Comparison of ENCODE assay signal across 13 mouse cellular contexts in the genomic region with DNA sequence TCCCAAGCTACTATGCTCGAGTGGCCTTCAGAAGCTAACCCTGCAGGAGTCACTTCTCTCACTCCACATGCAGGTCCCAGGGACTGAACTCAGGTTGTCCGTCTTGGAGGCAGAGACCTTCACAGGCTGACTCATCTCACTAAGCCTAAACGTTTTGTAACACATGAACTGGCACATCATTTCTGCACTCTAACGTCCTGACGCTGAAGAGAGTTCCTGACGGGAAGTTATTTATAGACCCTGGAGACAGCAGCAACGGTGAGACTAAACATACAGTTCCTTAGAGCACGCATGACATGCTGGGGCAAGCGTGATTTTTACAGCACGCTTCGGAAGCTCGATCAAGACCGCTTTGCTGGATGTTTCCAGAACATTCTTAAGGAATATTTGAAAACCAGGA. TPM values are rescaled to one million over a fixed set of nuclear protein-coding genes. Genes with fewer than 3 reads are reported as not detected.
A peak's percentile ranks its signal among the peaks of the same experiment; 100 is the strongest.
DNase-seq lines count a peak whose midpoint lies in the region; ATAC-seq and TF ChIP-seq lines count a peak whose summit lies in the region.
"Had no signal": no experiment of that assay in that cellular context is flagged by ENCODE, and none has a peak within 500 bp of the region (broad histone marks: within the 10 kb centered on the region; RNA-seq: fewer than 3 reads in every experiment).

No protein-coding gene starts in this region.

- peaks cover 9% of the 10 kb centered on the region for H3K36me3 ChIP-seq in forebrain, postnatal 0 days (ENCODE audit: insufficient read depth)
- H3K36me3 ChIP-seq in forebrain, embryonic 11.5 days (ENCODE audit: control insufficient read depth, insufficient read depth, low read length), result no peaks in the 10 kb centered on the region
- no peaks in the 10 kb centered on the region for H3K36me3 ChIP-seq in hindbrain, embryonic 15.5 days
- no peaks in the 10 kb centered on the region for H3K36me3 ChIP-seq in hindbrain, embryonic 13.5 days
- 0 out of 2 replicates have a peak, but pooled peaks cover 2% of the 10 kb centered on the region for H3K36me3 ChIP-seq in midbrain, postnatal 0 days (ENCODE audit: insufficient read depth, low read length)
- no peaks in the 10 kb centered on the region for H3K36me3 ChIP-seq in midbrain, embryonic 13.5 days
- H3K36me3 ChIP-seq: embryonic facial prominence, embryonic 12.5 days; heart, embryonic 10.5 days had no signal

- H3K4me1 ChIP-seq in forebrain, postnatal 0 days (ENCODE audit: insufficient read depth), result no peaks in the 10 kb centered on the region
- no peaks in the 10 kb centered on the region for H3K4me1 ChIP-seq in forebrain, embryonic 11.5 days (replicated peaks; ENCODE audit: control insufficient read depth, insufficient read depth, low read length)
- no peaks in the 10 kb centered on the region for H3K4me1 ChIP-seq in hindbrain, embryonic 15.5 days (replicated peaks)
- H3K4me1 ChIP-seq in hindbrain, embryonic 13.5 days (replicated peaks), result no peaks in the 10 kb centered on the region
- H3K4me1 ChIP-seq in midbrain, postnatal 0 days (ENCODE audit: insufficient read depth, low read length), result no peaks in the 10 kb centered on the region
- H3K4me1 ChIP-seq in midbrain, embryonic 13.5 days (replicated peaks), result 0 out of 2 replicates have a peak, but pooled peaks cover 4% of the 10 kb centered on the region
- H3K4me1 ChIP-seq: embryonic facial prominence, embryonic 12.5 days had no signal

- H3K27ac ChIP-seq in forebrain, postnatal 0 days (ENCODE audit: low read depth, low read length), result peak overlapping the region; percentile 55
- no peak overlapping the region for H3K27ac ChIP-seq in forebrain, embryonic 11.5 days (ENCODE audit: low read depth, low read length)
- no peak overlapping the region for H3K27ac ChIP-seq in hindbrain, embryonic 15.5 days (replicated peaks)
- H3K27ac ChIP-seq in hindbrain, embryonic 13.5 days, result no peak overlapping the region
- no peak overlapping the region for H3K27ac ChIP-seq in midbrain, postnatal 0 days (ENCODE audit: low read depth, low read length)
- no peak overlapping the region for H3K27ac ChIP-seq in midbrain, embryonic 13.5 days
- H3K27ac ChIP-seq: embryonic facial prominence, embryonic 12.5 days; heart, embryonic 10.5 days; midbrain, embryonic 15.5 days had no signal

- no peaks in the 10 kb centered on the region for H3K27me3 ChIP-seq in forebrain, postnatal 0 days (ENCODE audit: insufficient read depth, low read length)
- no peaks in the 10 kb centered on the region; the same call in 1 of the 2 replicates for H3K27me3 ChIP-seq in forebrain, embryonic 11.5 days (ENCODE audit: control insufficient read depth, insufficient read depth, low read length)
- H3K27me3 ChIP-seq in hindbrain, embryonic 15.5 days, result no peaks in the 10 kb centered on the region
- 0 out of 2 replicates have a peak, but pooled peaks cover 4% of the 10 kb centered on the region for H3K27me3 ChIP-seq in hindbrain, embryonic 13.5 days
- no peaks in the 10 kb centered on the region for H3K27me3 ChIP-seq in midbrain, postnatal 0 days (ENCODE audit: insufficient read depth, low read length)
- peaks cover 5% of the 10 kb centered on the region for H3K27me3 ChIP-seq in midbrain, embryonic 13.5 days
- H3K27me3 ChIP-seq: midbrain, embryonic 15.5 days had no signal

- peak overlapping the region; percentile 28 for H3K4me3 ChIP-seq in forebrain, postnatal 0 days (ENCODE audit: low read depth, low read length)
- H3K4me3 ChIP-seq in forebrain, embryonic 11.5 days (ENCODE audit: low read depth, low read length), result no peak overlapping the region
- no peak overlapping the region for H3K4me3 ChIP-seq in hindbrain, embryonic 15.5 days
- no peak overlapping the region for H3K4me3 ChIP-seq in hindbrain, embryonic 13.5 days
- H3K4me3 ChIP-seq in midbrain, postnatal 0 days (ENCODE audit: low read depth, low read length), result no peak overlapping the region
- H3K4me3 ChIP-seq in midbrain, embryonic 13.5 days (replicated peaks), result no peak overlapping the region
- H3K4me3 ChIP-seq: embryonic facial prominence, embryonic 12.5 days; heart, embryonic 10.5 days; midbrain, embryonic 15.5 days had no signal

- WGBS in forebrain, postnatal 0 days, result 62% methylated on average over 13 of the region's 13 CpGs
- WGBS in forebrain, embryonic 11.5 days, result 89% methylated on average over 13 of the region's 13 CpGs
- WGBS in hindbrain, embryonic 15.5 days, result 75% methylated on average over 13 of the region's 13 CpGs
- 73% methylated on average over 13 of the region's 13 CpGs for WGBS in hindbrain, embryonic 13.5 days
- 79% methylated on average over 13 of the region's 13 CpGs for WGBS in midbrain, postnatal 0 days
- WGBS in midbrain, embryonic 13.5 days, result 85% methylated on average over 13 of the region's 13 CpGs

- no peak for TF ChIP-seq CTCF in forebrain, postnatal 0 days (IDR thresholded peaks at IDR 0.05; ENCODE audit: low read depth)
- no peak for TF ChIP-seq CTCF in midbrain, postnatal 0 days (IDR thresholded peaks at IDR 0.05)

- H3K4me2 ChIP-seq in forebrain, postnatal 0 days (ENCODE audit: low read depth), result peak overlapping the region; percentile 43
- no peak overlapping the region for H3K4me2 ChIP-seq in forebrain, embryonic 11.5 days (ENCODE audit: low read depth, low read length, severe bottlenecking)
- H3K4me2 ChIP-seq in hindbrain, embryonic 15.5 days, result peak overlapping the region; percentile 25
- no peak overlapping the region for H3K4me2 ChIP-seq in hindbrain, embryonic 13.5 days
- peak overlapping the region; percentile 24 for H3K4me2 ChIP-seq in midbrain, postnatal 0 days (ENCODE audit: low read depth, low read length, poor library complexity, severe bottlenecking)
- H3K4me2 ChIP-seq in midbrain, embryonic 13.5 days (replicated peaks), result no peak overlapping the region
- H3K4me2 ChIP-seq: embryonic facial prominence, embryonic 12.5 days; midbrain, embryonic 15.5 days had no signal

- peak; percentile 27; the same call in 1 of the 2 replicates for ATAC-seq in forebrain, postnatal 0 days
- ATAC-seq in forebrain, embryonic 11.5 days (replicated peaks; ENCODE audit: low FRiP score), result no peak
- ATAC-seq in hindbrain, embryonic 15.5 days (ENCODE audit: low FRiP score, low read depth), result no peak
- no peak for ATAC-seq in hindbrain, embryonic 13.5 days (ENCODE audit: low FRiP score)
- no peak for ATAC-seq in midbrain, postnatal 0 days (ENCODE audit: low FRiP score)
- no peak for ATAC-seq in midbrain, embryonic 13.5 days
- ATAC-seq: midbrain, embryonic 15.5 days had no signal

- peak overlapping the region; percentile 42 for H3K9ac ChIP-seq in forebrain, postnatal 0 days
- no peak overlapping the region for H3K9ac ChIP-seq in forebrain, embryonic 11.5 days (ENCODE audit: low read length)
- no peak overlapping the region for H3K9ac ChIP-seq in hindbrain, embryonic 15.5 days
- H3K9ac ChIP-seq in hindbrain, embryonic 13.5 days, result no peak overlapping the region
- no peak overlapping the region for H3K9ac ChIP-seq in midbrain, postnatal 0 days (replicated peaks; ENCODE audit: low read length, poor library complexity, severe bottlenecking)
- no peak overlapping the region for H3K9ac ChIP-seq in midbrain, embryonic 13.5 days (replicated peaks)
- H3K9ac ChIP-seq: embryonic facial prominence, embryonic 12.5 days; midbrain, embryonic 15.5 days had no signal

- H3K9me3 ChIP-seq in forebrain, postnatal 0 days (ENCODE audit: low read length), result no peaks in the 10 kb centered on the region
- no peaks in the 10 kb centered on the region for H3K9me3 ChIP-seq in forebrain, embryonic 11.5 days (ENCODE audit: control insufficient read depth, low read length)
- H3K9me3 ChIP-seq in hindbrain, embryonic 15.5 days, result no peaks in the 10 kb centered on the region
- H3K9me3 ChIP-seq in hindbrain, embryonic 13.5 days, result no peaks in the 10 kb centered on the region
- no peaks in the 10 kb centered on the region for H3K9me3 ChIP-seq in midbrain, postnatal 0 days (ENCODE audit: low read length)
- no peaks in the 10 kb centered on the region for H3K9me3 ChIP-seq in midbrain, embryonic 13.5 days
- H3K9me3 ChIP-seq: embryonic facial prominence, embryonic 12.5 days; heart, embryonic 10.5 days; midbrain, embryonic 15.5 days had no signal

- DNase-seq in forebrain, postnatal 0 days, result no peak
- no peak for DNase-seq in forebrain, embryonic 11.5 days (ENCODE audit: low spot score)
- DNase-seq in midbrain, postnatal 0 days (ENCODE audit: low spot score), result no peak
- peak; percentile 43 for DNase-seq in naive thymus-derived CD4-positive, alpha-beta T cell, adult 2 months (ENCODE audit: low read depth)
- no peak for DNase-seq in cerebellum, postnatal 25 days
- DNase-seq: adrenal gland, postnatal 10 days; kidney, adult 8-10 months had no signal

RNA-seq across cellular contexts. Expression of a gene that starts 8.6 kb away (rescaled TPM):
- 151 and 230 TPM in 2 replicates for total RNA-seq in forebrain, postnatal 0 days (2014; rRNA removed)
- polyA plus RNA-seq in forebrain, postnatal 0 days (2015; fragmentation: Nextera tagmentation; extraction: Ambion mirVana), result 118 and 122 TPM in 2 replicates
- polyA plus RNA-seq in forebrain, embryonic 11.5 days (2014; fragmentation: Nextera tagmentation; extraction: Ambion mirVana), result 1.5 and 2.1 TPM in 2 replicates
- polyA plus RNA-seq in hindbrain, embryonic 15.5 days (2015; fragmentation: Nextera tagmentation; extraction: Ambion mirVana), result 42.0 and 54.5 TPM in 2 replicates
- polyA plus RNA-seq in hindbrain, embryonic 13.5 days (2015; fragmentation: Nextera tagmentation; extraction: Ambion mirVana), result 40.2 and 44.0 TPM in 2 replicates
- 89.5 and 91.3 TPM in 2 replicates for total RNA-seq in midbrain, postnatal 0 days (2014; rRNA removed)
- 56.3 and 58.5 TPM in 2 replicates for polyA plus RNA-seq in midbrain, postnatal 0 days (2015; fragmentation: Nextera tagmentation; extraction: Ambion mirVana)
- 29.1 and 29.5 TPM in 2 replicates for polyA plus RNA-seq in midbrain, embryonic 13.5 days (2015; fragmentation: Nextera tagmentation; extraction: Ambion mirVana)

Comparison
In these comparisons a context has a peak if more than half of its experiments do, and no peak if none do; other contexts are left out.
1. H3K4me2 ChIP-seq: peak in forebrain, postnatal 0 days (single experiment), hindbrain, embryonic 15.5 days (single experiment) and midbrain, postnatal 0 days (single experiment); none in forebrain, embryonic 11.5 days (single experiment), hindbrain, embryonic 13.5 days (single experiment) and midbrain, embryonic 13.5 days (single experiment).